Mouse (Mus musculus): Measurements from ENCODE around the gene Arhgap10. TPM values are rescaled to one million over a fixed set of nuclear protein-coding genes. Genes with fewer than 3 reads are reported as not detected.

Arhgap10 gene
- total RNA-seq (2022) = 10 to 100 TPM; 38.4 to 43.4 (median 41.2) TPM

DNA sequence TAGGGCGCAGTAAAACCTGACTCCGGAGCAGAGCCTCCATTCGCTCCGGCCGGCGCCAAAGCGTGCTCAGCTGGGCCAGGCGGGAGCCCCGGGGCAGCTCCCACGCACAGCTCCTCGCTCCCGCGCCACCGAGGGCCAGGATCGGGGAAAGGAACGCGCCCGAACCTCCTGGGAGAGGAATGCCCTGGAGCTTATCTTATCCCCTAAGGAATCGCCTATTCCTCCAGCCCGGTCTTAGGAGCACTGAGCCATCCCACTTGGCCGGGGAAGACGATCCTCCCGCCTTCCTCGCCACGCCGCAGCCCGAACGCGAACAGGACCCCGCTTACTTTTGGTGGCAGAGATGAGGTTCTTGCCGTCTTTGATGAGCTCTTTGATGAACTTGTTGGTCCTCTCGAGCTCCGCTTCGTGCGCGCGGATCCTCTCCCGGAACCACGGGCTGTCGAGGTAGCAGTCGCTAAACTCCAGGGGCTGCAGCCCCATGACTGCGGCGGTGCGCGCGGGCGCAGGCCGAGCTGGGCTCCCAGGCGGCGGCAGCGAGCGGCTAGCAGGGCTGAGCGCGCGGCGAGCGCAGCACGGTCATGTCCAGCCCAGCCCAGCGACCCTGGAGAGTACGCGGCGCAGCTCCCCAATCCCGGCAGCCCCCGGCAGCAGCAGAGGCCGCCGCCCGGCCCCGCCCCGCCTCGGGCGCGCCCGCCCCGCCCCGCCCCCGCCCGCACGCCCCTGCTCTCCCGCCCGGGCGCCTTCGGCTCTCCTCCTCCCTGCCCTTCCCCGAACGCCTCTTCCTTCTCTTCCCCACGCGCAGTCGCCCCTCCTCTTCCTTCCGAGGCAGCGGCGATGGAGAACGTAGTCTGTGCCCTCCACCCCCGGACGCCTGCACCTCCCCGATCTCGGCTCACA, at the start of gene Arhgap10:
TSS of gene Arhgap10 (minus strand) at position 653 of the 900 bp plus-strand sequence.
- DNase-seq (ENCODE audit: low spot score in 2 of 2) = peak; percentile 74 to 84

GRCm38 (mm10) chr8:77561441-77561840, 43.7 kb upstream of the Arhgap10 start:
- no peak for DNase-seq (ENCODE audit: low spot score in 2 of 2)

DNA sequence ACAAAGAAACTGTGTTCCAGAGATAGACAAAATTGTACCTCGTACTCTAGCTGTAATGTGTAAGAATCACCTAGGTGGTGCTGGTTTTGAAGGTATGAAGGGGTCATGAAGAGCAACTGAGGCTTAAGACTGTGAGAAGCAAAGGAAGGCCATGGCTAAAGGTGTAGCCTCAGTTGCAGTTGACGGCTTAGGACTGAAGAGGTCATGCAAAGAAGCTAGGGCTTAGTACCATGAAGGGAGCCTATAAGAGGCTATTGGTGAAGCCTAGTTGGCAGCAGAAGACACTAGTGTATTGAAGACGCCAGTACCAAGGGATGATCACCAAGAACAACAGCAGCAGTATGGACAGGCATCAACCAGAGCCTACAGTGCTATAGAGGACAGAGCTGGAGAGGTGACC, 34.7 kb upstream of the Arhgap10 start:
- DNase-seq (ENCODE audit: low spot score in 2 of 2) = no peak

DNA sequence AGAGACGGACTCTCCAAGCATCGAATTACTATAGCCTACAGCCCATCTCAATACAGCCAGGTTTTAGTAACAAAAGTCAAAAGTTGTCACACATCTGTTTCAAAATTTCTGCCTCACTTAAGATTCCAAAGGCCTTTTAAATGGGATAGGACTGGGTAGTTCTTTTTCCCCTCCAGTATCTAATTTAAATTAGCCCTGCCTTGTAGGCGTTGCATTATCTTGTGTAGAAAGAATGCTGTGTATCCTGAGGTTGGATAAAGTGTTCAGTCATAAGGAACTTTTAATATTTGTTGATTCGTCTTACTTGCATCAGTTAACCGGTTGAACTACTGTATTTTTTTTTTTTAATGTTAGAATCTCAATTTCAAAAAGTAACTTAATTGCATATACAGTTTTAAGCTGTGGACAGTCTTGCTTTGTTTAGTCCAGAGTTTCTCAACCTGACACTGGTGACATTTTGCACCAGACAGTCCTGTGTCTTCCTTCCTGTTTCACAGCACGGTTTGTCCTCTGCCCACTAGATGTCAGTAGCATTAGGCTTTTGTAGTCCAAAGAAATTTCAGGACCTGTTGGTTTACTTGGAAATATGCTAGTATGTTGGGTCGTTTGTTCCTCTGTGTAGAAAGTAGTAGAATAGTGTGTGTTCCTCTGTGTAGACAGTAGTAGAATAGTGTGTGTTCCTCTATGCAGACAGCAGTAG, 32.3 kb upstream of the Arhgap10 start:
- DNase-seq (ENCODE audit: low spot score in 2 of 2) = no peak

GRCm38 (mm10) chr8:77549121-77549706, 31.5 kb upstream of the Arhgap10 start, which contains the start of gene Prmt9:
Gene Prmt9, plus strand, starts transcription at chr8:77549397.
- peak; percentile 89 to 90 for DNase-seq (ENCODE audit: low spot score in 2 of 2)

- no peak for DNase-seq (ENCODE audit: low spot score in 2 of 2)
These were observed 27.9 kb upstream of the Arhgap10 start for GRCm38 (mm10) chr8:77545616-77546015.

DNA sequence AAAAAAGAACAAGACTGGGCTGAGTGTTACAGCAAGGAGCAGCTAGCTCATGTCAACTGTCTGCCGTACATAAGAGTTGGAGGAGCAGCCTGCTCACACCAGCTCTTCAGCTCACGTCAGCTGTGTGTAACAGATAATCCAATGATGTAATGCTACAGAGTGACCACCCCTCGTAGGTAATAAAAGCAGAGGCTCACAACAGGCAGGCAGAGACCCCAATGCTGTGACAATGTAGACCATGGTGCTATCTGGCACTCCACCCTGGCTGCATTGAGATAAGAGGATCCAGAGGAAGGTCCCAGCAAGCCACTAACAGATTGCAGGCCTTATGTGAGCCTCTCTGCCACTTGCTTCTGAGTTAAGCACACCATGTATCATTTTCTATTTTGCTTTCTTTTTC, 26.7 kb upstream of the Arhgap10 start:
- no peak for DNase-seq (ENCODE audit: low spot score in 2 of 2)

- no peak for DNase-seq (ENCODE audit: low spot score in 2 of 2)
These were observed 25.5 kb upstream of the Arhgap10 start for GRCm38 (mm10) chr8:77543152-77543777.

DNA sequence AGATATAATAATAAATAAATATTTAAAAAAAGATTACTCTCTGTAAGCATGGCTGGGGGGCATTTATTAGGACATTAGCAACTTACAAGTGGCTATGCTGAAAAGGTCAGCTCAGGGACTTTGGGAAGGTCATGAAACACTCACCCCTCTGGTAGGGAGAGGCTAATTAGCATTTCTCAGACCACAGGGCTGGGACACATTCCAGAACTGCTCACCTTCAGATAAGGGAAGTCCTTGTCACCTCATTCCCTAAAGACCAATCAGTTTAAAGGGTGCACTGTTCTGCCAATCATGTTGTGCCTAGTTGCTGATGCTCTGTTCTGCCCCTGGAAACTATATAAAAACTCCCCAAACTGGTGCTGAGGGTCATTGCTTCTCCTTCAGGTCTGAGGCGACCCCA, 20.5 kb upstream of the Arhgap10 start:
- DNase-seq (ENCODE audit: low spot score in 2 of 2) = no peak

DNA sequence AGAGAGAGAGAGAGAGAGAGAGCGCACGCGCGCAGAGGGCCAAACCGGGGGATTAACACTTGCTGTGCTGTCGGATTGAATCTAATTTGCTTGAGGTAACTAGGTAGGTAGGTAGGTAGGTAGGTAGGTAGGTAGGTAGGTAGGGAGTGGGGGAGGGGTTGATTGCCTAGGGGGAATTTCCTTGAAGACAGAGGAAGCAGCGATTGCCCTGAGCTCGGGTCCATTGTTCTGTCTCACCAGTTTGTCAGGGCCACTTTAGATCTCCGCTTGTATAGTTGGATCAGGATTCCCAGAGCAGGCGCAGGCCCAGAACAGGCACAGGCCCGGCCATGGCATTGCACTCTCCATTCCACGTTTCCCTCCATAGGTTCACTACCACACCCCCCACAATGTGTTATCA, 19.1 kb upstream of the Arhgap10 start:
- DNase-seq (ENCODE audit: low spot score in 2 of 2) = no peak

- DNase-seq (ENCODE audit: low spot score in 2 of 2) = peak; percentile 42 to 44
These were observed 17.4 kb upstream of the Arhgap10 start for GRCm38 (mm10) chr8:77535026-77535595.

DNA sequence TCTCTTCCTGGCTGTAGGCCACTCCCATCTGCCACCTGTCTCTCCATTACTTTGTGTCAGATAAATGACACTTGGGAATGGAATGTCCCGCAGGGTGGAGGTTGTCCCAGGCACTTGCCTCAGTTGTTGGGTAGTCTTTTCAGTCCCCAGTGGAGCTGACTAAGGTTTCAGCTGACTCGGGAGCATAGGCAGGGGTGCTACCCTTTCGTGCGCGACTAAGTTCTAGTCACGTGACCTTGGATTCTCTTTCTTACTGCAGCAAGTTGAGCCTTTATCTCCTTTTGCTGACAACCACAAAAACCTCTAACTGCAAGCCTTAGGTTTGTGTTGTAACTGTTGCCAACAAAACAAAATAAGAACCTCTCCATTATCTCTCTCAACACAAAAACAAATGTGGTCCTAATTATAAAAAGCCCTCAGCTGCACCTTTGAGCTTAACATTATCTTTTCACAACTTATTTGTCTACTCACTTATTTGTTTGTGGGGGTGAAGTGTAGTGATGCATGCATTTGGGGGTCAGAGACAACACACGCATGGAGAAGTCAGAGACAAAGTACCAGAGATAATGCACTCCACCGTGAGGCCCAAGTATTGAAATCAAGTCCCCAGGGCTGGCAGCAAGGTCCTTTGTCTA, 16.7 kb upstream of the Arhgap10 start:
- DNase-seq (ENCODE audit: low spot score in 2 of 2) = no peak

GRCm38 (mm10) chr8:77526130-77526529, 8.4 kb upstream of the Arhgap10 start:
- no peak for DNase-seq (ENCODE audit: low spot score in 2 of 2)

GRCm38 (mm10) chr8:77524906-77525305, 7.2 kb upstream of the Arhgap10 start:
- no peak for DNase-seq (ENCODE audit: low spot score in 2 of 2)

DNA sequence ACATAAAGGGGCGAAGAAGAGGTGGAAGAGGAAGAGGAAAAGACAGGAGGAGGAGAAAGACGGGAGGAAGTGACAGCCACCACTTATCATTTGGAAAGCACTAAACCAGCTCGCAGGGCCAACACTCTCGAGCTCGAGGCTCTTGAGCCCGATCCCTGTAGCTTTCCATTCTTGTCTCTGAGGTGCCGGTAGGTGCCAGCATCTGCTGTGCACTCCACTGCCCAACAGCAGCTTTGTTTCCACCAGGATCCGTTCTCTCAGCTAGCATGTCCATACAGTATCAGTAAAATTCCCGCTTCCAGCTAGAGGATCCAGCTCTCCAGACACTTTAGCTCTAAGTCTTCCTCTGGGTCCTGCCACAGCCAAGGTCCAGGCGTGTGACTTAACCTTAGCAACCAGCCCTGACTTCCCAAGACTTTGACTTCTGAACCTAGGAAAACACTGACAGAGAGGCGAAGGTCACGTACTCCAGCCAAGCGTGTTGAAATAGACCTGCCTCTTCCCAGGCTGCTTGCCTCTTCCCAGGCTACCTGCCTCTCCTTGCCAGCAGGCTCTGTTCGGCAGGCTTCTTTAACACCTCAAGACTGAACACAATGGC, 6.4 kb upstream of the Arhgap10 start:
- DNase-seq (ENCODE audit: low spot score in 2 of 2) = no peak

DNA sequence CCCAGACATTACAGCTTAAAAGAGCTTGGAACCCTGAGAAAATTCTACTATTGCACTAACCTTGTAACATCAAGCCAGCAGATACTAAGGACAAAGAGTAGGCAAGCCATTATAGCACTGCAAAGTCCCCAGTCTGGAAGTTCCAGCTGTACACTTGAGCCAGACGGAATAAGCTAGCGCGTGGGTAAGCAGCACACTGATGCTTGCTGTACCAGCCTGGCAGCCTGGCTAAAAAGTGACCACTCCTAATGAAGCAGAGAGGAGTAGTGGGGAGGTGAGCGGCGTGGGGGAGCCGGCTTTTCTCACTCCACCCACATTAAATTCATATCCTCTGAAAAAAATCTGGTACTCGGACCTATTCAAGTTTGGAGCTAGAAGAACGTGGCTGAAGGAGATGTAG, 5.2 kb upstream of the Arhgap10 start:
- DNase-seq (ENCODE audit: low spot score in 2 of 2) = peak in 1 of 2 experiments; percentile 9

DNA sequence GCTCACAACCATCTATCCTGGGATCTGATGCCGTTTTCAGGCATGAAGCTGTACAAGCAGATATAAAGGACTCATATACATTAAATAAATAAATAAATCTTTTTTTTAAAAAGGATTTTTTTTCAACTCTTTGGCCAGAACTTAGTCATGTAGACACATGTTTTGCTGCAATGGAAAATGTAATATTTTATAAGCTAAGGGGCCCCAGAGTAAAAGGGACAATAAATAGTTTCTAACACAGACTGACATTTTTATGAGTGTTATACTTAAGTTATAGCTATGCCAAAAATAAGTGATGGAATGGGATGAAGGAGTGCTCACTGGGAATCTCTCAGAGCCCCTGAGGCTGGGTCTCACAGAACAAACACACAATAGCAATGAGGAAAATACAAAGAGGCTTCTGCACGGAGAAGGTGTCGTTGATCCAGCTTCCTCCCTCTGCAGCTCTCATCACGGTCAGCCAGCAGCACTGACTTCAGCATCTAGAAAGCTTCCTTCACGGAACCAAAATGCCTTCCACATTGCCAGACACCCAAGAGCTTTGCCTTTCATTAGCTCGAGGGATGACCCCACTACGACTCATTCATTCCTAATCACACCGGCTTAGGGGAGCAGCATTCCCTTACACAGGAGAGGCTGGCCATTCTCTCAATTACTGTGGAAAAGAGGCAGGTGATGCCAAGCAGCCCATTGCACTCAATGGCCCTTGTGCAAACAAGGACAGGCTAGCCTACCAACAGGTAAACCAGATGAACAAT, 3.5 kb upstream of the Arhgap10 start:
- no peak for DNase-seq (ENCODE audit: low spot score in 2 of 2)

- DNase-seq (ENCODE audit: low spot score in 2 of 2) = no peak
These were observed 2.8 kb upstream of the Arhgap10 start for GRCm38 (mm10) chr8:77520601-77521000.
